21 mouse cellular contexts compared by ENCODE assay signal in the genomic region with DNA sequence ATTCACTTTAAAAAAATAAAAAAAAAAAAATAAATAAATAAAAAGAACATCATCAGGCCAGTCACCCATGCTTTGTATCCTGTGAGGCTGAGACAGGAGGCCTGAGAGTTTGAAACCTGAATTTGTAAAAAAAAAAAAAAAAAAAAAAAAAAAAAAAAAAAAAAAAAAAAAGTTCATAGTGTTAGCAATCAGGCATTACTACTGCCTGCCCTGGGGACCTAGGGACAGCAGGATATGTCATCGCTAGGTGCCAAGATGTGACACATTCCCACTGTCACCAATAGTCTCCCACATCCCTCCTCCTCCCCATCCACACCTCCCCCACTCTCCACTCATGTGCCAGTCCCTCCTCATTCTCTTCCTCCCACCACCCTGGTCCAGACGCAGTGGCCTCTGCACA.
"Had no signal": no experiment of that assay in that cellular context is flagged by ENCODE, and none has a peak within 500 bp of the region (broad histone marks: within the 10 kb centered on the region; RNA-seq: fewer than 3 reads in every experiment).

No protein-coding gene starts in this region.

- ATAC-seq: midbrain, embryonic 16.5 days had no signal

- H3K36me3 ChIP-seq: midbrain, embryonic 10.5 days; midbrain, embryonic 12.5 days; neural tube, embryonic 13.5 days; neural tube, embryonic 15.5 days; stomach, embryonic 15.5 days had no signal

- DNase-seq: lung, adult 18-20 months; lung, embryonic 14.5 days; lung, postnatal 10 days; lung, postnatal 4 days; midbrain, embryonic 14.5 days; retina, postnatal 1 day; right cerebral cortex, adult 18-20 months; right cerebral cortex, postnatal 25 days; right cerebral cortex, postnatal 4 days; thymus, adult 2 months; thymus, postnatal 14 days; thymus, postnatal 36 days had no signal

- H3K27me3 ChIP-seq: neural tube, embryonic 15.5 days; stomach, embryonic 15.5 days had no signal

- H3K4me3 ChIP-seq: midbrain, embryonic 10.5 days; midbrain, embryonic 12.5 days; myocyte; neural tube, embryonic 13.5 days; neural tube, embryonic 15.5 days; stomach, embryonic 15.5 days had no signal

- H3K9ac ChIP-seq: liver, embryonic 14.5 days; lung, embryonic 14.5 days; midbrain, embryonic 12.5 days; neural tube, embryonic 13.5 days; neural tube, embryonic 15.5 days; stomach, embryonic 15.5 days had no signal

- H3K27ac ChIP-seq: liver, embryonic 14.5 days; midbrain, embryonic 10.5 days; midbrain, embryonic 12.5 days; neural tube, embryonic 13.5 days; neural tube, embryonic 15.5 days; stomach, embryonic 15.5 days; stomach, postnatal 0 days had no signal

- H3K9me3 ChIP-seq: midbrain, embryonic 10.5 days; midbrain, embryonic 12.5 days; neural tube, embryonic 13.5 days; neural tube, embryonic 15.5 days; stomach, embryonic 15.5 days had no signal
